Mouse (Mus musculus): ENCODE data around the gene Kcnj8. TPM values are rescaled to one million over a fixed set of nuclear protein-coding genes. Genes with fewer than 3 reads are reported as not detected.
A peak's percentile ranks its signal among the peaks of the same experiment; 100 is the strongest.

The Kcnj8 gene
- total RNA-seq (2021) = 1 to 10 TPM; 1.5 to 2.0 TPM

DNA sequence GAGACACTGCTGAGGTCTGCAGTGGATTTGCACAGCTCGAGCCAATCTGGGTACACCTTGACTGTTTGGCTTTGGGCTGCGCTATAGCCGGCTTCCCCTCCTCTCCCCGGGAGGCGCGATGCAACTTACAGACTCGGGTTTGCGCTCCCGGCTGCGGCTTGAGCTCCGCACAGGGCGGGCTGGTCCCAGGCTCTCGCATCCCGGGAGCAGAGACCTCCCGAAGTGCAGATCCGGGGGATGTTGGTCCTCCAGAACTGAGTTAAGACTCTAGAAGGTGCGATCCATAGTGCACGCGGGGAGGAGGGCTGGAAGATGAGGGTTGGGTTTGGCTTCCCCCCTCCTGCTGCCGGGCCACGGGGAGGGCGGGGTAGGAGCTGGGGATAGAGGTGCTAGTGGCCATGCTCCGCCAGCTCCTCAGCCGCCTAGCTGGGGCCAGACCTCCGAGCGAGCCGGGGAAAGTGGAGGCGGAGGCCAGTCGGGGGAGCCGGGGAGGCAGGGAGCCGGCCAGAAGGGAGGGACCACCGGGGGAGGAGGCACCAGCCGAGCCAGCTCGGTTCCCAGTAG, at the start of gene Kcnj8:
Gene Kcnj8 (minus strand): TSS at position 560 of the 564 bp plus-strand sequence.
- peak; percentile 12 to 14 for DNase-seq

DNA sequence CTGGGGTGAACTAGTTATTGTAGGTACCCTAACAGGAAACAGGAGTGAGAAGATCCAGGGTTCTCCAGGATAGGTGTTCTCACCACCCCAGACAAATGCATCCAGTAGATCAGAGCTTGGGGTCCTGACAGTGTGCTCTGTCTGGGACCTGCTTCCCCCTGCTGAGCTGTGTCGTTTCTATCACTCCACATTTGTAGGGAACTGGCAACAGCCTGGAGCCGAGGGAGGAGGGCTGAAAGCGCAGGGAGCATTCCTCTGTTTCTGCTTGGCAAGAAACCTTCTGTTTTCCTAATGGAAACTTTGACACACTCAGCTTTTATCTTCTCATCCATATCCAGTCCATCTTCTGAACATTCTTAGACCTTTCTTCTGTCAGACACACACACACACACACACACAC, 45.2 kb upstream of the Kcnj8 start:
- DNase-seq = no peak

DNA sequence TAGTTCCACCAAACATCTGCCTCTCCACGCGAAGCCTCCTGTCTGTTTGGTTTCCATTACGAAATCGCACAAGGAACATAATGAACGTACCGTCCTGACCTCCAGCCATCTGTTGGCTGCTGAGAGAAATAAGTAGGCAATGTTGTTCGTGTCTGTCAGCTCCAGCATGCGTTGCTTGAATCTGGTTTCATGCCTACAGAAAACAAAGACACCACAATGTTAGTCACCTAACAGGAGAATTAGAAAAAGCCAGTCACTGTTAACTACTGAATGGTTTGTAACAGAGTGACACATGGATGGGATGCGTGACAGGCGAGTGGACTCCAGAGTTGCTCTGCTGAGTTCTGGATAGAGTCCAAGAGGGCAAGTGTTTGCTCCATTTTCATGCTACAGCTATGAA, 42.9 kb upstream of the Kcnj8 start:
- peak; percentile 37 to 42 for DNase-seq

DNA sequence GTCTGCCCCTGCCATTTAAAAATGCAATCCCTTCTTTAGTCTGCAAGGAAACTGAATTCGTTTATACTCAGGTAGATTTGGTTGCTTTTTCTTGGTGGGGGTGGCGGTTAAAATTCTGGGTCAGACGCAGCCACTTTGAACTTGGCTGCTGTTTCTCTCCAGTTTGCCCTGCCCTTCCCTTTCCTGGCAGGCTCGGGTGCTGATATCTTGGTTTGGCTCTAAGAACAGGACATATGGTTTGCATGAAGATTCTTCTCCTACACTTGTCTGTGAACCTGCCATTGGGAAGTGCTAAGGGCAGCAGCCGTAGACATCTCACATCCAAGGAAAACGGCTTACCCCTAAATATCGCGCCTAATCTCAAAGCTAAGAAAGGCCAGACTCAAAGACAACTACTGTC, 41.0 kb upstream of the Kcnj8 start:
- DNase-seq = no peak

DNA sequence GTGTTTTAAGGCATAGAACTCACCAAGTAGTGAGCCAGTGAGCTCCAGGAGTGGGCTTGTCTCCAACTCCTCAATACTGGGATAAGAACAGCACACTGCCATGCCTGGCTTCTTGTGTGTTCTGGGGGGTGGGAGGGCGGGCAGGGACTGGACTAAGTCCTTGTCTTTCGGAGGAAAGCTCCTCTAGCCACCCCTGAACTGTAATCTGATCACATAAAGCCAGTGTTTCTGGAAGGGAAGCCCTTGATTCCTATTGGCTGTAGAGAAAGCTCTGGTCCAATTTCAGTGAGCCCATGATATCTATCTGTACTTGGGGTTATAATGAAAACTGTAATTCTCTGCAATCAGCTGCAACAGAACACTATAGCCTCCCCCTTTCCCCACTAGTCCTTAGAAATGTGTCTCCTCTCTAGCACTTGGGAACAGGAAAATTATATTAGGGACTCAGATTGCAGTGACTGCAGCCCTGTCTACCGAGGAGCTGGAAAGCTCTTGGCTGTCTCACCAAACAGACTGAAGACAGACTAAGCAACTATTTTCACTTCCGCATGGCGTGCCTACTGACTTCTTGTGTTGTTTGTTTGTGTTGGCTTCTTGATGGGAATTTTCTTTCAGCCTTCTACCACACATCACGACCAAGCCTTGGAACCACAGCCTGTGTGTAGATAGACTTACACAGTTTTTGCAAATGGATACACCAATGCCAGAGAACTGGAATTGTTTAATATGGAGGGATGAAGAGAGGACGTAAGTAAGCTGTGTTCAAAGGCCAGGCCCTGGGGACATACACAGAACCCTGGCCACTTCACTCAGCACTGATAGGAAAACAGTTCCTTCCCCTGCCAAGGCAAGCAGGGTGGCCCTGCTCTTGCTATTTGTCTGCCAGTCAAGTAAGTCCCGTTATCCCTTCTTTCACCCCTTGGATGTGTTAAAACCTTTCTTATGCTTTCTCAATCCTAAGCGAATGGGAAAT, 38.3 kb upstream of the Kcnj8 start:
- DNase-seq = no peak

DNA sequence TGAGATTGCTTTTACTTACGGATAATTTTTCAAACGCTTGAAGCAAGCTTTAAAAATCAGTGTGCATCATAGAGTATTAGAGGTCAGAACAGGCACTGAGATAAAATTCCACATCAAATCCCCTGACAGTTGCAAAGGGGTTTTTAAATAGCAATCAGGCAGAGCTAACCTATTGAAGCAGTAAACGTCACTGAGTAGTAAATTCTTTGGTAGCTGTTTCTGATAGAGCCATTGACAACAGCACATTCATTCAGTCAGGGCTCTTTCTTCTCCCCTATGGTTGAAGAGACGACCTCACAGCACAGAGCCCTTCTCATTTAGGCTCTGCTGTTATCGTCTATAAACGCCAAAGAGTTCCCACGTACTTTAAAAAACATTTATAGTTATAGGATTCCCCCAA, 35.7 kb upstream of the Kcnj8 start:
- no peak for DNase-seq

DNA sequence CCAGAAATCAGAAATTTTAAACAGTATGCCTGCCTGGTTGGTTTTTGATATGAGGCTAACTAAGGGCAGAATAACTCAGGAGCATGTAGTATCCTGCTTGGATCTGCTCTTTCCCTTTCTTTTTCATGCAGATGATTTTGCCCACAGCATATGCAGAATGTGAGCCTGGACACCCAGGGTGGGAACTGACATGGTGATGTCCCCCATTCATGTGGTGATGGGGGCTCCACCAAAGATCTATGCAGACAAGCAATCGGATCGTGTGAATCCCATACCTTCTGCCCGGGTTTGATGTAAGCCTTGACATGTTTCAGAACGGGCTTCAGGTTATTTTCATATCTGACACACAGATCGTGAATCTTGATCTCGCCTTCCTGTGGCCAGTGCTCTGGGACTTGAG, 31.4 kb upstream of the Kcnj8 start:
- no peak for DNase-seq

DNA sequence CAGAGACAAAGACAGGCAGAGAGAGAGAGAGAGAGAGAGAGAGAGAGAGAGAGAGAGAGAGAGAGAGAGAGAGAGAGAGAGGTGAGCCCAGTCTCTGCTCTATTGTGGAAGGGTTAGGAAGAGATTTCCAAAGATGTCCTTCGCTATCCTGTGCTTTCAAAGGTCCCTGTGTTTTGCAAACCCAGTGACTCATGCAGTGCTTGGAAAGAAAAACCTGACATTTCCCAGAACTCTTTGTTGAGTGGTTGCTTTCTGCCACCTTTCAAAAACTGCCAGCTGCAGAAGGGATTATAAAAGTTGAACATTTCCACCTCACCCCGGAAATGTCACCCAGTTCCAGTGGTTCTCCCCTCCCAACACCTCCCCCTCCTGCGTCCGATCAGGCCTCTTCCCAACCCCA, 7.4 kb upstream of the Kcnj8 start:
- no peak for DNase-seq

DNA sequence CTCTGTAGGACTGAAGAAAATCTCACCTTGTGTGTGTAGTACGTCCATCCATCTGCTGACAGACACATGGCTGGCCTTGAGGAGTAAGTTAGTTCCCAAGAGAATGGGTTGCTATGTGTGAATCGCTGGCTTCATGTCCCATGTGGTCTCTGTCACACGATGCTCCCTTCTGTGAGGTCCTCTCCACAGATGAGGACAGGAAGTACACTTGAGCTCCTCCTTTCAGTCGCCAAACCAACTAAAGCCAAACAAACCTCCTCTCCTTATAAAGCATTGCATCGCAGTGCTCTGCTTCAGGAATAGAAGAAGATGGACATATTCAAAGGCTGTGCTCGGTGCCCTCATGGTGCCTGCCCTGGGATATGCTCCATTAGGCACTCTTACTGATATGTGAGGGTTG, 6.4 kb upstream of the Kcnj8 start:
- DNase-seq = no peak

DNA sequence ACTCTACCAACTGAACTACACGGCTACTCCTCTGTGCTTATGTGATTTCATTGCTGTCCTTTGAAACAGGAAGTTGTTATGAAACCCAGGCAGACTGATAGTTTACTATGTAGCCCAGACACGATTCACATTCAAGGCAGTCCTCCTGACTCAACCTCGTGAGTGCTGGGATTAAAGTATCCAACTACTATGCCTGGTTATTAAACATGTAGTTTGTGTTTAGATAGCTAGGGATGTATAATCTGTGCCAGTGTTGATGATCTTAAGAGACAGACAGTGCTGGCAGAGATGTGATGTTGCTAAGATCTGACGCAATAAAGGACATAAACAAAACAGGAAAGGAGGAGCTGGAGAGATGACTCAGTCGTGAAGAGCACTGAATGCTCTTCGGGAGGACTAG, 1.5 kb upstream of the Kcnj8 start:
- no peak for DNase-seq

DNA sequence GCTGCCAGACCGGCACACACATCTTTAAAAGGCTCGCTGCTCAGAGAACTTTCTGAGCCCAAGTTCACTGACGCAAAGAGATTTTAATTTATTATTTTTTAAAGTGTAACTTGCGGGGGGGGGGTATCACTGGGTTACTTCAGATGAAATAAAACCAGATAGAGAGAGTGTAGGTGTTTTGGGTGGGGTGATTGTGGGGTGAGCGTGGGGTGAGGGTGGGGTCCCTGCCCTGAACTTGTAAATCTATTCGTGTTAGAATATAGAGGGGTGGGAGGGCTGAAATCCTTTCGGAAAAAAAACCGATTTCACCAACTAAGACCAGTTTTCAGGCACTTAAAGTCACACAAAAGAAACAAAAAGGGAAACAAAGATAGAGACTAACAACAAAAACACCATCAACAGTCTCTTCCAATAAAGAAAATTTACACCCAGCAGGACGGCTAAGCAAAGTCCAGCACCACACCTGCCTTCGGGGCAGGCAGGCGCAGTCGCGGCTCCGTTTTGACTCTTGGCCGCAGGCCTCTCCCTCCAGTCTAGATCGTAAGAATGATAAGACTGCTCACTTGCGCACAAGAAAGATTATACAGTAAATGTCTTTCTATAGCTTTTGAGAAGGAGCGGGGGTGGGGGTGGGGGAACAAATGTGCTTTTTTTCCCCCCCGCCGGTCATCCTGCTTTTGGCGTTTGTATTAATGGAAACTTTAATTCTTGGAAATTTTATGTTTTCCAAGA, 381 bp upstream of the Kcnj8 start:
- DNase-seq = no peak

DNA sequence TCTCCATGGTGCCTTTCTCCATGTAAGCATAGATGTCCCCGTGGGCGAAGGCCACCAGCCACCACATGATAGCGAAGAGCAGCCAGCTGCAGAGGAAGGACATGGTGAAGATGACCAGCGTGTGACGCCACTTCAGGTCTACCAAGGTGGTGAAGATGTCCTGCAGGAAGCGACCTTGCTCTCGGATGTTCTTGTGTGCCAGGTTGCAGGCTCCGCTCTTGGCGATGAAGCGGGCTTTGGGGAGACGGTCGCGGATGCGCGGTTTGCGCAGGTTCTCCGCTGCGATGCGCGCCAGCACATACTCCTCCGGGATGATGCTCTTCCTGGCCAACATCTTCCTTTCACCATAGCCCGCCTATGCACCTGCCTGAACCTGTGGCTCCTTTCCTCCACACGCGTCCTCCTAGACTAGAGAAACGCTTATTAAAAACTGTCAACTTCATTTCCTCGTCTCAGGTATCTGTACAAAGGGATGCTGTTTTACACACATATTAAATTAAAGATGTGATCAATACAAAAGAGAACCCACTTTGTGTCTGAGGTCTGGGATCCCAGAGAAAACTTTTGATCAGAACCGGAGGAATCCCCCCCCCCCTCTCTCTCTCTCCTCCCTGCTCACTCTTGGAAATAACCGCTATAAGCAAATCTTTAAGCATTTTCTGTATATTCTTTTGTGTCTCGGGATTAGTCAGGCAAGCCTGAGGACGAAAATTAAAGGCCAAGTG, 1.2 kb downstream of the Kcnj8 start:
- DNase-seq = peak in 1 of 2 experiments; percentile 9

DNA sequence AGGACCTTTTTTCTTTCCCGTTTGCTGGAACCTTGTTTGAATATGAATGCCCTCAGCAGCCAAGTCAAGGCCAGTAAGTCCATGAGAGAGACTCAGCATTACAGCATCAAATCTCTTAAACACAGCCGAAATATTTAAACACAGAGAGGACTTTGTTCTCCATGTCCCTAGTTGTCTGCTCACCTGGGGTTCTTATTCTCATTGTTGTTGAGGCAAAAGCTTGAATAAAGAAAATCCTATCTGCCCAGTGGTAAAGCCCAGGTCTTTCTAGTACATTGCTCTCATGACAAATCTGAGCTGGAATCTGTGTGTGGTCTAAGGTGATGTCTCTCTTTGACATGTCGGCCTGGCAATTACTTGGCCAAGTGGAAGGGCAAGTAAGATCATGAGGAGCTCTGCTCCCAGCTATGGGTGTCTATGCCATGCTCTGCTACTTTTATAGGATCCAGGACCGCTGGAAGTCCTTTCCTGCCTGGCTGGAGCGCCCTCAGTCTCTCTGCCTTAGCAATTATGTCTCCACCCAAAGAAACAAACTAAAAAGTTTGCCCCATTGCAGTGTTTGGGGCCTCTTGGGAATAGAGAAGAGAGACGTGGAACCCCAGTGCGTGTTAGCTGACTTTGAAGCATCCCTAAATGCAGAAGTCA, 2.6 kb downstream of the Kcnj8 start:
- DNase-seq = no peak

DNA sequence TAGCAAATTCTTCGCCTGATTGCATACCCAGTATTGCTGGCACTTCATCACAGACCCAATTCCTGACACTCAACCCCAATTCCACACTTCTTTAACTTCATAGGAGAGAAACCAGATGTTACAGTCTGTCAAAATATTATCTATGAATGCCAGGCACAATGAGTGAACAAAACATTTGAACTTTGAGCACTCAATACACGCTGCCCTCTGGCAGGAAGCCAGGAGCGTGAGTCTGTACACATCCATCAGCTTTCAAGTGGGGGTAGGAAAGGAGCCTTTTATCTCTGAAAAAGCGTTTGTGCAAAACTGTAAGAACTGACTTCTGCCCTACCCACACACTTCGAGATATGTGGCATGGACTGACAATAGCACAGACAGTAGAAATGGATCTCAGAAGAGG, 4.0 kb downstream of the Kcnj8 start:
- no peak for DNase-seq

DNA sequence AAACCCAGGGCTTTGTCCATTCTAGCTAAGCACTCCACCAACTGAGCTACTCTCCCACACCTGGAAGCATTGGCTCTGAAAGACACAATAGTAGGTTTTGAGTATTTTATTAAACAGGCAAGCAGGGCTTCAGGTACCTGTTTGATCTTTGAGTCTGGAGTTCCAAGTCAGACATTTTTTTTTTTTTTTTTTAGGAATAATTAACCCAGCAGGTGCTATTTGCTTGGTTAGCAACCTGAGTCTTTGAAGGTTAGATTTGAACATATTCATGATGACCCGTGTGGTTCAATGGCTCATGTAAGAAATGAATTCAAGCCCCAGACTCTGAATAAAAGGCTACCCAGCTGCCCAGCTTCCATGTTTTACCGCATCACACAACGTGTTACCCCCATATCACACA, 6.7 kb downstream of the Kcnj8 start:
- no peak for DNase-seq

DNA sequence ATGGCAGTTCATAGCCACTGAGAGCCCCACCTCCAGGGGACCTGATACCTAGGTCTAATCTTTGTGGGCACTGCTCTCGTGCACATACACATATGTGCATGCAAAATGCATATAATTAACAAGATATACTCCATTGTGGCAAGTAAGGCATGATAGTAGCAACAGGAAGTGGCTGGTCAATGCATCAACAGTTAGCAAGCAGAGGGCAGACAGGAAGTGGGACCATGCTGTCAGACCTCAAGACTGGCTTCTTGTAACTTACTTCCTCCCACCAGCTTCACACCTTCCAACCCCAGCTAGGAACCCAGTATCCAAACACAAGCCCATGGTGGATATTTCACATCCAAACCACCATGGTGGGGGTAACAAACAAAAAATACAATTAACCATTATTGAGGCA, 10.3 kb downstream of the Kcnj8 start:
- DNase-seq = no peak

DNA sequence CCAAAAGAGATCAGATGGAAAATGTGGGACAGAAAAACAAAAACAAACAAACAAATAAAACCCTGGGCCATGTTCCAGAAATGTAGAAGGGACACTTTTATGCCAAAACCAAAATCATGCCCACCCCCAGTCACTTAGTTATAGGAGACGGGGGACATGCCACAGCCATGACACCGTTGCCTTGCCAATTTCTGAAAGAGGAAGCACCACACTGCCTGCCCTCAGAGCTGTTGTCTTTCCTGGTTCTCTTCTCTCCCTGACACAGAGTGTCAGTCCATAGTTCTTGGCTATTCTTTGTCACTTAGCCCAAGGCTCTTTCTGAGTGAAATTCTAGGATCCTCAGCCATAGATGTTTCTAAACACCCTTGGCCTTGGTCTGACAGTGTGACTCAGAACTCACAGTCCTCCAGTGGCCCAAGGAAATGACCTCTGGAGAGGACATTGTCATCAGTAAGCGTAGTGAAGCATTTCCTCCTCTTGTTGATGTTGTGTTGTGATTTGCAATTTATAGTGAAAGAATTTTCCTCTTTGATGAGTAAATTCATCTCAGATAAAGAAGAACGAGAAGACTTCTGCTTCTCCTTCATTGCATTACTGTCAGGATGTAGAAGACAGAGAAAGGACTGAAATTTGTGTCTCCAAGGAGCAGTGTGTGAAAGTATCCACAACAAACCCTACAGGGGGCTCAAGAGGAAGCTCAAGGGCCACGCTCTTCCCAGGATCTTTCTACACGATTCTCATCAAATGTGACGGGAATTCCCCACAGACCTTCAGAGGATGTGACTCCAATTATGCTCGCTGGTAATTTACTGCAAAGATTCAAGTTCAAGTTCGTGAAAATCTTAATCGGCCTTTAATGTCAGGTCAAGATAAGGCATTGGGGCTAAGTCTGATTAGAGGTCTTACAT, 12.4 kb downstream of the Kcnj8 start:
- no peak for DNase-seq

DNA sequence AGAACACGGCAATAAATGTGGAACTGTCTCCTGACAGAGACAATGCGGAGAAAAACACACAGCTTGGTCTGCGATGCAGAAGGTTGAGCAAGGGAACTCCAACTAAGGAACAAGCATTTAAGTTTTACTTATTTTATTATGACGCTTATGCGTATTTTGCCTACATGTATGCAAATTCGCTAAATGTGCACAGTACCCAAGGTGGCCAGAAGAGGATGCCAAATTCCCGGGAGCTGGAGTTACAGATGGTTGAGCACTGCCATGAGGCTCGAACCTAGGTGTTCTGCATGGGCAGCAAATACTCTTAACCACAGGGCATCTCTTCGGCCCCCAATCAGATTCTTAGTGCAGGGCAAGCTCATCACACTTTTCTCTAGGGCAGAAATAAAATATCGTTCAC, 13.3 kb downstream of the Kcnj8 start:
- no peak for DNase-seq

DNA sequence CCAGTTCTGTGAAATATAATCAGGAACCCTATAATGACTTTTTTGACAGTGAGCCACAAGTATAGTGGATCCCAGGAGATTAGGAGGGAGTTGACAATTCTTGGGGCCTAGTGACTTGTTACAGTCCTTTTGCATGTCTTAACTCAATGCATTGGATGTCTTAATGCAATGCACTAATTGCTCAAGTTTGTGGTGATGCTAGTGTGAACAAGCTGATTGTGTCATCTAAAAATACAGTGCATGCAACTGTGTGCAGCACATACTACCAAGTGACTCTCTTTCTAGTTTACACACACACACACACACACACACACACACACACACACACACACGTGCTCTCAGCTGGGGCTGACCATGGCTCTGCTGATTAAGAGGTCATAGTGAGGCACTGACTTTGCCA, 15.4 kb downstream of the Kcnj8 start:
- no peak for DNase-seq

DNA sequence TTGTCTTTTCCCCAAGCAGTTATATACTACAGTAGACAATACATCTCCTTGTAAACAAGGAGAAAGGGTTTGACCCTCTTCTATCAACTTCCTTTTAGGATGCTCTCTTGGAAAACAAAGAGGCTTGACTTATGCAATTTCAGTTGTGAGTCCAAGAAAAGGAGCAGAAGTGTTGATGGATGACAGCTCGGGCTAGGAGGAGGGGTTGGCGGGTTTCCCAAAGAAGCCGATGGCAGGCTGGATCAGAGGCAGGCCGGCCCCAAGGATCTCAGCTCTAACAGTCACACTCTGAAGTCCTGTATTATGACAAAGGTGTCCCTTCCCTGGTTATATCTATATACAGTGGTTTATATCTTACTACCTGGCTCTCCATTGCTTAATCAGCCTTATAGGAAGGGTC, 19.9 kb downstream of the Kcnj8 start:
- no peak for DNase-seq

DNA sequence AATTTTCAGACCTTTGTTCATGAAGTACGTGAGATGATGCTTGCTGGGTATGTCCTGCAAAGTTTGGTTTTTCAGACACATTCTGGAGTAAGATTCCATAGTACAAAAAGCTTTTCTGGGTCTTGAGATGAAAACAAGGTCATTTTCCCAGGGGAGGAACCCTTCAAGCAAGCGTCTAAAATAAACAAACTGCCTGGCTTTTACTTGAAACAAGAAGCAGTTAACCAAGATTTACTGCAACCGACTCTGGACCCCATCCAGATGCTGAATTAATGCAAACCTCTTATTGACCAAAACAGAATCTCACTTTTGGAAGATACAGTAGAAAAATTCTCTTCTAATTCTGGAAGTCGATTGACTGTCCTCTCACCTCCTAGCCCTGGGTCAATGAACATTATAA, 20.5 kb downstream of the Kcnj8 start:
- DNase-seq = no peak

All from layer of hippocampus, postnatal 36 days (tissue).